Mouse (Mus musculus): ENCODE results near the gene Bri3.
A peak's percentile ranks its signal among the peaks of the same experiment; 100 is the strongest.
"Not testable (repeated sequence)": the region's sequence is repeated elsewhere in the genome, so short reads cannot be mapped to it uniquely, and the experiment has no call there.

Gene Bri3

GRCm38 (mm10) chr5:144295357-144295756 lies 51.1 kb downstream of the Bri3 start:
- no peak for DNase-seq (ENCODE audit: low spot score)

- DNase-seq (ENCODE audit: low spot score) = no peak
Observed at GRCm38 (mm10) chr5:144296090-144296604, 51.9 kb downstream of the Bri3 start.

GRCm38 (mm10) chr5:144303071-144303470 lies 58.8 kb downstream of the Bri3 start:
- DNase-seq (ENCODE audit: low spot score) = no peak

- DNase-seq (ENCODE audit: low spot score) = no peak
Observed at GRCm38 (mm10) chr5:144308929-144309328, 64.7 kb downstream of the Bri3 start.

GRCm38 (mm10) chr5:144312183-144312582 lies 67.9 kb downstream of the Bri3 start:
- DNase-seq (ENCODE audit: low spot score) = no peak

GRCm38 (mm10) chr5:144313335-144313734 lies 69.1 kb downstream of the Bri3 start:
- DNase-seq (ENCODE audit: low spot score) = no peak

GRCm38 (mm10) chr5:144314731-144315494 lies 70.7 kb downstream of the Bri3 start:
- DNase-seq (ENCODE audit: low spot score) = no peak

- DNase-seq (ENCODE audit: low spot score) = no peak
Observed at GRCm38 (mm10) chr5:144316442-144316841, 72.2 kb downstream of the Bri3 start.

- no peak for DNase-seq (ENCODE audit: low spot score)
Observed at GRCm38 (mm10) chr5:144317426-144317825, 73.2 kb downstream of the Bri3 start.

- no peak for DNase-seq (ENCODE audit: low spot score)
Observed at GRCm38 (mm10) chr5:144318286-144318685, 74.0 kb downstream of the Bri3 start.

GRCm38 (mm10) chr5:144321681-144322080 lies 77.4 kb downstream of the Bri3 start:
- DNase-seq (ENCODE audit: low spot score) = peak; percentile 46

- DNase-seq (ENCODE audit: low spot score) = no peak
Observed at GRCm38 (mm10) chr5:144322717-144323116, 78.5 kb downstream of the Bri3 start.

- no peak for DNase-seq (ENCODE audit: low spot score)
Observed at GRCm38 (mm10) chr5:144334010-144334409, 89.8 kb downstream of the Bri3 start.

GRCm38 (mm10) chr5:144335357-144335756 lies 91.1 kb downstream of the Bri3 start:
- not testable (repeated sequence) for DNase-seq (ENCODE audit: low spot score)

- DNase-seq (ENCODE audit: low spot score) = no peak
Observed at GRCm38 (mm10) chr5:144338787-144339186, 94.5 kb downstream of the Bri3 start.

- no peak for DNase-seq (ENCODE audit: low spot score)
Observed at GRCm38 (mm10) chr5:144341085-144341484, 96.8 kb downstream of the Bri3 start.

- no peak for DNase-seq (ENCODE audit: low spot score)
Observed at GRCm38 (mm10) chr5:144344592-144344991, 100.4 kb downstream of the Bri3 start.

- no peak for DNase-seq (ENCODE audit: low spot score)
Observed at GRCm38 (mm10) chr5:144351185-144351584, 106.9 kb downstream of the Bri3 start.

- DNase-seq (ENCODE audit: low spot score) = no peak
Observed at GRCm38 (mm10) chr5:144352250-144353047, 108.2 kb downstream of the Bri3 start.

- no peak for DNase-seq (ENCODE audit: low spot score)
Observed at GRCm38 (mm10) chr5:144356776-144357455, 112.7 kb downstream of the Bri3 start.

- no peak for DNase-seq (ENCODE audit: low spot score)
Observed at GRCm38 (mm10) chr5:144357551-144357880, 113.3 kb downstream of the Bri3 start.

- peak; percentile 92 for DNase-seq (ENCODE audit: low spot score)
Observed at GRCm38 (mm10) chr5:144357881-144358591, 113.8 kb downstream of the Bri3 start, which contains the start of gene Baiap2l1. Baiap2l1 (minus strand) TSS chr5:144358112.
